Mouse (Mus musculus) neural tube, embryonic 14.5 days (tissue): ENCODE data around the gene Skor1. TPM values are rescaled to one million over a fixed set of nuclear protein-coding genes. Genes with fewer than 3 reads are reported as not detected.

Experiments
- ATAC-seq: fragments of 200-750 bp; cut with Nextera tagmentation; 2 replicates; pipeline ENCODE4 v1.8.0; 2017; ENCODE audit warnings: low read depth, mild to moderate bottlenecking, moderate TSS enrichment, moderate library complexity
- H3K27ac ChIP-seq: fragments of 300-500 bp; sonication (generic); 2 replicates; pipeline ENCODE4 v1.5.1; 2014; ENCODE audit warnings: low read depth, mild to moderate bottlenecking, control low read depth, low read length, moderate library complexity, mixed read lengths
- H3K27me3 ChIP-seq: fragments of 300-500 bp; sonication (generic); 2 replicates; pipeline ENCODE4 v1.6.1; 2014; ENCODE audit warnings: low read length; ENCODE audit not compliant: control insufficient read depth, insufficient read depth
- H3K36me3 ChIP-seq: fragments of 300-500 bp; sonication (generic); 2 replicates; pipeline ENCODE4 v1.6.1; 2014; ENCODE audit warnings: low read length, mixed read lengths; ENCODE audit not compliant: control insufficient read depth, insufficient read depth
- H3K4me1 ChIP-seq: fragments of 300-500 bp; sonication (generic); 2 replicates; pipeline ENCODE4 v1.6.1; 2014; ENCODE audit warnings: low read length; ENCODE audit not compliant: control insufficient read depth, insufficient read depth
- H3K4me2 ChIP-seq: fragments of 300-500 bp; sonication (generic); 2 replicates; pipeline ENCODE4 v1.6.1; 2014; ENCODE audit warnings: mild to moderate bottlenecking, low read depth, low read length, control low read depth
- H3K4me3 ChIP-seq: fragments of 300-500 bp; sonication (generic); 2 replicates; pipeline ENCODE4 v1.5.1; 2014; ENCODE audit warnings: low read depth, low read length, control low read depth, mixed read lengths
- H3K9ac ChIP-seq: fragments of 300-500 bp; sonication (generic); replicated peaks from 2 replicates; pipeline ENCODE4 v1.6.1; 2014; ENCODE audit warnings: low read depth, mild to moderate bottlenecking, control low read depth, low read length, mixed read lengths
- H3K9me3 ChIP-seq: fragments of 300-500 bp; sonication (generic); 2 replicates; pipeline ENCODE4 v1.6.1; 2016; ENCODE audit warnings: low read length; ENCODE audit not compliant: control insufficient read depth
- WGBS: fragments of 180-500 bp; shearing (Covaris S2); extraction: QIAGEN DNeasy Blood & Tissue Kit; methylation state at CpG from one replicate; pipeline ENCODE4 v1.1.7; 2014; 5-methylcytosine and 5-hydroxymethylcytosine counted together
- polyA plus RNA-seq: library from polyadenylated mRNA; unstranded; fragments of >200 nt; fragmentation: Nextera tagmentation; extraction: Ambion mirVana; gene quantifications from 2 replicates; pipeline ENCODE4 v1.2.1, GENCODE M21; 2014

The Skor1 gene
- polyA plus RNA-seq, 1 experiment from 2014 or later, result 22.7 TPM

DNA sequence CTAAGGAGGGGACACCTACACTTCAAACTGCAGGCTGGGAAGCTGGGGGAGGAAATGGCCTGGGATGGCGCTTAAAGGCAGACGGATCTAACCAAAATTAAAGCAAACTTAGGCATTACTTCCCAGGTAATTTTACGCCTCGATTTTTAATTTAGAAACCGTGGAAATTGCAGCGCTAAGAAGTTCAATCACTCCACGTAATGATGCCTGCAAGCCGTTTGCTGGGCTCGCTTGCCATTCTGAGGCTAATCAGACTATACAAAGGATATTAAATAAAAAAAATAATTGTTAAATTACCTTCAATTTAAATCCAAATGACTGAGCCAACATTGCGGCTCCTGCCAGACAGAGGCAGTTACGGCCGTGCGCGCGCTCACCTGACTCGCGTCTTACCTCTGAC lies 9.1 kb downstream of the Skor1 start:
- peaks cover 21% of the 10 kb centered on the region for H3K4me1 ChIP-seq
- peak overlapping the region; percentile 14; the same call in 1 of the 2 replicates for H3K4me3 ChIP-seq
- WGBS, result 1% methylated on average over 17 of the region's 17 CpGs

GRCm38 (mm10) chr9:63138481-63138967 lies 10.2 kb downstream of the Skor1 start:
- no peak overlapping the region; the same call in 1 of the 2 replicates for H3K9ac ChIP-seq
- no peak for ATAC-seq
- WGBS, result under 1% methylated on average over 31 of the region's 31 CpGs

More for the DNA sequence above, 9.1 kb downstream of the Skor1 start:
- H3K9ac ChIP-seq, result no peak overlapping the region; the same call in 1 of the 2 replicates
- H3K27me3 ChIP-seq, result peaks cover 34% of the 10 kb centered on the region
- peak overlapping the region; percentile 67 for H3K4me2 ChIP-seq
- H3K9me3 ChIP-seq, result no peaks in the 10 kb centered on the region
- H3K27ac ChIP-seq, result peak overlapping the region; percentile 50; the same call in 1 of the 2 replicates
- no peaks in the 10 kb centered on the region for H3K36me3 ChIP-seq
- no peak for ATAC-seq

DNA sequence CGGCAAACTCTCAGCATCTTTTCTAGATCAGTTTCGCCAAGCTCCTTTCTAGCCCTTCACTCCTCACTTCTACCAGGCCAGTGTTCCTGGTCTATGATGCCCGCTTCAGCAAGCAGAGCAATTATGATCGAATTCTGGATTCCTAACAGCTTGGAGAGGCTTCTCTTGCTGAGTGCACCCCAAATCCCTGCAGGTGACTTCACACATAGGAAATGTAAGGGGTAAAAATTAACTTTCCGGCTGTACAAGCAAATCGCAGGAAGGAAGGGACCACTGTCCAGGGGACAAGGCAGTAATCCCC lies 11.2 kb downstream of the Skor1 start:
- H3K27me3 ChIP-seq, result peaks cover 31% of the 10 kb centered on the region

More at GRCm38 (mm10) chr9:63138481-63138967, 10.2 kb downstream of the Skor1 start:
- Histone ChIP-seq H3K4me1 (peaks cover 24% of the 10 kb centered on the region), H3K9me3 (no peaks in the 10 kb centered on the region), H3K4me3 (peak overlapping the region; percentile 19), H3K36me3 (no peaks in the 10 kb centered on the region), H3K27me3 (peaks cover 34% of the 10 kb centered on the region), H3K27ac (peak overlapping the region; percentile 24; the same call in 1 of the 2 replicates), H3K4me2 (peak overlapping the region; percentile 67)

GRCm38 (mm10) chr9:63136756-63137614 lies 11.8 kb downstream of the Skor1 start:
- H3K4me1 ChIP-seq, result peaks cover 25% of the 10 kb centered on the region
- WGBS, result 3% methylated on average over 19 of the region's 19 CpGs
- H3K9ac ChIP-seq, result no peak overlapping the region
- peak overlapping the region; percentile 18; the same call in 1 of the 2 replicates for H3K4me2 ChIP-seq
- ATAC-seq, result no peak
- H3K4me3 ChIP-seq, result no peak overlapping the region
- peaks cover 31% of the 10 kb centered on the region for H3K27me3 ChIP-seq
- no peaks in the 10 kb centered on the region for H3K36me3 ChIP-seq
- H3K9me3 ChIP-seq, result no peaks in the 10 kb centered on the region
- peak overlapping the region; percentile 4; the same call in 1 of the 2 replicates for H3K27ac ChIP-seq

More for the DNA sequence above, 11.2 kb downstream of the Skor1 start:
- Histone ChIP-seq H3K4me3 (peak overlapping the region; percentile 19; the same call in 1 of the 2 replicates), H3K9me3 (no peaks in the 10 kb centered on the region), H3K4me1 (peaks cover 25% of the 10 kb centered on the region), H3K27ac (peak overlapping the region; percentile 48; the same call in 1 of the 2 replicates), H3K36me3 (no peaks in the 10 kb centered on the region), H3K9ac (0 out of 2 replicates have a peak overlapping the region, but pooled peaks have one; percentile 3), H3K4me2 (peak overlapping the region; percentile 67; the same call in 1 of the 2 replicates)
- ATAC-seq, result no peak
- WGBS, result 6% methylated on average over 6 of the region's 6 CpGs

- 7% methylated on average over 8 of the region's 8 CpGs for WGBS
- Histone ChIP-seq H3K27ac (no peak overlapping the region), H3K4me1 (peaks cover 25% of the 10 kb centered on the region)
Observed at GRCm38 (mm10) chr9:63136241-63136640, 12.5 kb downstream of the Skor1 start.

DNA sequence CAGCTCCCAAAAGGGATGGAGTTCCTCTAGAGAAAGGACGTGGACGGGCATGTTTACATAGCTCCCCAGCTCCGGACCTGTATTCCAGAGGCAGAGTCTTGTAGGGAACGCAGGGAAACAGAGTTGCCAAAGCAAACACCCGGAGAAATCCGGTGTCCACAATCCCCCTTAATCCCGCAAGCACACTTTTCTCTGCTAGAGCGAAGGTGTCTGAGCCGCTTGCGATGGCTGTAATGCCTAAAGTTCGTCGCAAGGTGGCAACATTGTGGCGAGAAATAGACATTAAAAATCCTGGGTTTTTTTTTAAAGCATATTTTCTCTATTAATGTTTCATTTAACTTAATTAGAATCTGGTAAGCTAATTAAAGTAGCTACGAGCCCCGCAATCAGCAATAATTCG lies 13.0 kb downstream of the Skor1 start:
- Histone ChIP-seq H3K36me3 (no peaks in the 10 kb centered on the region), H3K9me3 (no peaks in the 10 kb centered on the region), H3K27me3 (peaks cover 21% of the 10 kb centered on the region), H3K4me2 (peak overlapping the region; percentile 39), H3K4me1 (peaks cover 25% of the 10 kb centered on the region), H3K9ac (no peak overlapping the region), H3K27ac (no peak overlapping the region), H3K4me3 (0 out of 2 replicates have a peak overlapping the region, but pooled peaks have one; percentile 3)
- 2% methylated on average over 16 of the region's 16 CpGs for WGBS
- no peak for ATAC-seq

More at GRCm38 (mm10) chr9:63136241-63136640, 12.5 kb downstream of the Skor1 start:
- Histone ChIP-seq H3K36me3 (no peaks in the 10 kb centered on the region), H3K9me3 (no peaks in the 10 kb centered on the region), H3K27me3 (peaks cover 25% of the 10 kb centered on the region), H3K4me2 (no peak overlapping the region), H3K4me3 (no peak overlapping the region), H3K9ac (no peak overlapping the region)
- ATAC-seq, result no peak

DNA sequence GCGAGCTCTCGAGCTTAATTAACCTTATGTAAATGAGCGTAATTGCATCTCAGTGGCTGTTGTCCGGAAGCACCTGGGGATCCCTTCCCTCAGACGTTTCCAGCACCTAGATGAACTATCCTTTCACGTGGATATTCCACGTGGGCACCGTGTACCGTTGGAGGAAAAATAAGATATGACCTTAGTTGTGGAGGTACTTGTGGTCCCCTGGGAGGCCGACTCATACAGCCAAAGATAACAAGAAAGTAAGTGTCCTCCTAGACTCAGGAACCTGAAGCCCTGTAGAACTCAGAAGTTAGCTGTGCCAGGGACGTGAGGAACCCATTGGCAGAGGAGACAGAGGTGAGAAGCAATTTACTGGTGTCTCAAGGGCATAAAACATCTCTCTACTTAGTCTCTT lies 13.4 kb downstream of the Skor1 start:
- Histone ChIP-seq H3K36me3 (no peaks in the 10 kb centered on the region), H3K9me3 (no peaks in the 10 kb centered on the region), H3K4me3 (0 out of 2 replicates have a peak overlapping the region, but pooled peaks have one; percentile 3), H3K4me2 (peak overlapping the region; percentile 39), H3K27me3 (peaks cover 19% of the 10 kb centered on the region), H3K4me1 (peaks cover 25% of the 10 kb centered on the region), H3K9ac (no peak overlapping the region), H3K27ac (no peak overlapping the region)
- 2% methylated on average over 11 of the region's 11 CpGs for WGBS
- no peak for ATAC-seq

- Histone ChIP-seq H3K4me2 (peak overlapping the region; percentile 78), H3K9me3 (no peaks in the 10 kb centered on the region), H3K36me3 (no peaks in the 10 kb centered on the region), H3K9ac (peak overlapping the region; percentile 46; the same call in 1 of the 2 replicates), H3K4me1 (peaks cover 22% of the 10 kb centered on the region), H3K4me3 (peak overlapping the region; percentile 54), H3K27me3 (peaks cover 12% of the 10 kb centered on the region), H3K27ac (no peak overlapping the region)
- 15% methylated on average over 6 of the region's 6 CpGs for WGBS
- ATAC-seq, result no peak
Observed at GRCm38 (mm10) chr9:63133659-63134058, 15.1 kb downstream of the Skor1 start.
